Mouse (Mus musculus) common myeloid progenitor, adult 5-6 weeks (primary cell): ENCODE data around the gene Yap1. TPM values are rescaled to one million over a fixed set of nuclear protein-coding genes. Genes with fewer than 3 reads are reported as not detected.

Source experiments
- ATAC-seq: replicated peaks from 2 replicates; pipeline ENCODE4 v1.8.0; 2016; ENCODE audit warnings: low read depth, mild to moderate bottlenecking, moderate TSS enrichment, inconsistent platforms; ENCODE audit not compliant: poor library complexity, severe bottlenecking
- total RNA-seq: library from RNA; stranded (forward); fragments of 200-1000, 187-1606 nt; gene quantifications from 2 replicates; pipeline ENCODE4 v1.2.3, GENCODE M21; 2017

Gene Yap1
- 0.14 TPM in 1 of 2 replicates, not detected in the other for total RNA-seq

DNA sequence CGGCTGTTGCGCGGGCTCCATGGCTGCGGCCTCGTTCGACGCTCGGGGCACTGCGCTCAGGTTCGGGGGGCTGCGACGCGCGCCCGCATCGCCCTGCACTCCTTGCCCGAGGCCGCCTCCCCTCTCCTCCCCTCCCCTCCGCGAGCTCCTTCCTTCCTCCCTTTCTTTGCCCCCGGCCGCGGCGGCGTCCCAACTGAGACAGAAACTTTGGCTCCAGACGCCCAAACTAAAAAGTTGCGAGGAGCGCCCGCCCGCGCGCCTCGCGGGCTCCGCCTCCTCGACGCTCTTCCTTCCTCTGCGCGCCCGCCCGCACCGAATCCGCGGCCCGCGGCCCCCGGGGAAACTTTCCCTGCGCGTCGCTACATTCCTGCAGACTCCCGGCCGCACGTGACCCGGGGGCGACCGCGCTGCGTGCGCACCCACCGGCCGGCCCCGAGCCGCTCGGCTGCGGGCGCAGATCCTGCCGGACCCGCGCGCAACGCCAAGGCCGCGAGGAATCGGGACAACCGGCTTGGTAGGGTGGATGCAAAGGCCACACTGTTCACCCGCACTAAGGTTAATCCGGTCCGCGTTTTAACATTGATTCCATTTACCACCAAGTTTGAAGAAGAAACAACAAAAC is at the start of gene Yap1:
Gene Yap1 (minus strand): TSS at position 227 of the 622 bp plus-strand sequence.
- ATAC-seq = peak; percentile 64

- no peak; the same call in 1 of the 2 replicates for ATAC-seq
Observed at GRCm38 (mm10) chr9:8043044-8043387, 38.6 kb upstream of the Yap1 start.

- ATAC-seq = peak; percentile 99
Observed at GRCm38 (mm10) chr9:8042338-8043043, 38.1 kb upstream of the Yap1 start, which contains the start of gene Cfap300. Cfap300 (minus strand) TSS chr9:8042823.

GRCm38 (mm10) chr9:8035546-8035945 is 31.1 kb upstream of the Yap1 start:
- ATAC-seq = 0 out of 2 replicates have a peak, but pooled peaks have one; percentile 11

GRCm38 (mm10) chr9:8035091-8035490 is 30.7 kb upstream of the Yap1 start:
- ATAC-seq = no peak

- no peak for ATAC-seq
Observed at GRCm38 (mm10) chr9:8034143-8034542, 29.7 kb upstream of the Yap1 start.

- ATAC-seq = no peak
Observed at GRCm38 (mm10) chr9:8032847-8033246, 28.5 kb upstream of the Yap1 start.

GRCm38 (mm10) chr9:8018609-8019008 is 14.2 kb upstream of the Yap1 start:
- no peak for ATAC-seq

GRCm38 (mm10) chr9:8017253-8017913 is 13.0 kb upstream of the Yap1 start:
- peak; percentile 97 for ATAC-seq

- ATAC-seq = 0 out of 2 replicates have a peak, but pooled peaks have one; percentile 15
Observed at GRCm38 (mm10) chr9:8003301-8004271, 810 bp downstream of the Yap1 start.

GRCm38 (mm10) chr9:8002806-8003205 is 1.6 kb downstream of the Yap1 start:
- no peak for ATAC-seq

DNA sequence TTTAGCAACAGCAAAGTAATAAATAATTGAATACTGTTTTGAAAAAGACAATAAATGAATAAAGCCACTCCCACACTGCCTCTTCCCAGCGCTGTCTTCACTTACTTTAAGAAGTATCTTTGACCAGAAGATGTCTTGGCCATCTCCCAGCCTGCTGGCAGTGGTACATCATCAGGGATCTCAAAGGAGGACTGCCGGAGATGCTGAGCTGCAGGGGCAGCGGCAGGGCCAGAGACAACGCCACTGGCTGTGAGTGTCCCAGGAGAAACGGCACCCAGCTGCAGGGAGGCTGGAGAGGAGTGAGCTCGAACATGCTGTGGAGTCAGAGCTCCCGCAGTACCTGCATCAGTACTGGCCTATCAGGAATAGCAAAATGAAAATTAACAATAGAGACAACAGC is 3.0 kb downstream of the Yap1 start:
- no peak for ATAC-seq

DNA sequence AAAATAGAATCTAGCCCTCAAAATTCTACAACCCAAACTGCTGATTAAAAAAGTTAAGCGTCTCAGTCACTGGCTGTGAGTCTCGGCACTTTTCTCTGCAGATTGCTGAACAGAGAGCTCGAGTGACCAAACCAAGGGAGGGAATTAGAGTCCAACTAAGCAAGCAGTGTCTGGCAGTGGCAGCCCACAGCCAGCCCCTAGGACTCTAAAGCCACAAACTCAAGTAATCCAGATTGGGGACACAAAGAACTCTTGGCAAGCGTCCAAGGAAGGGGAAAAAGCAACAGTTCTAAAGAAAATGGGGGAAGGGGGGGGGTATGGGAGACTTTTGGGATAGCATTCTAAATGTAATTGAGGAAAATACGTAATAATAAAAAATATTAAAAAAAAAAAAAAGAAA is 10.1 kb downstream of the Yap1 start:
- no peak for ATAC-seq

- ATAC-seq = no peak
Observed at GRCm38 (mm10) chr9:7992651-7993050, 11.7 kb downstream of the Yap1 start.

- ATAC-seq = no peak
Observed at GRCm38 (mm10) chr9:7990897-7991296, 13.5 kb downstream of the Yap1 start.

DNA sequence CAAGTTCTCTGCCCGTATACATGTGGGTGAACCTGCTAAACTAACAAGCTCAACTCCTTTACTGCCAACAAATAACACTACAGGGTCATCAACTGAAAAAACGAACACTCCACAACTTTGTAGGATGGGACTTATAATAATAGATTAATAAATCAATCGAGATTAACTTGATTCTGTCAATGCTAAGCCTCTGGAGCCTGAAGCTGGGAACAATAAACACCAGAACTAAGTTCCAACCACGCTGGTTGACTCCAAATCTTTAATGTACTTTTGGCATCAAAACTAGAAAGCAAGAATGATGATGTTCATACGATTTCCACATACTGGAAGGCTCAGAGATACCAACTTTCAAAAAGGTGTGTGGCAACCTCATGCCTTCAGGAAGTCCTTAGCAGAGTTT is 17.3 kb downstream of the Yap1 start:
- ATAC-seq = no peak

DNA sequence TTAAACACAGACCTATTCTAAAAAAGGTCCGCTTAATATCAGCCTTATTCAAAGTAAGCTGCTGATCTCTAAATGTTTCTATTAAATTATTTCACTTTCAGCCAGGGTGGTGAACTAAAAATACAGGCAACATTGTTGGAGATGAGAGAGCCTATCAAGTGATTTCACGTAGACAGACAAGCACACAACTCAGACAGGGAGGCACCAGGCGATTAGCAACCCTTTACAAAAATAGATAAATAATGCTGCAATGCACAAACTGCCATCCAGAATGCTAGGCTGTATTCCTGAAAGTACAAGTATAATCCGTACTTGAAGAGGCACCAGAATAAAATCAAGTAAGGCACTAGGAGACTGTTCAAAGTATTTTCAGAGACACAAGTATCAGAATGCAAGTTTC is 20.1 kb downstream of the Yap1 start:
- no peak for ATAC-seq

GRCm38 (mm10) chr9:7983665-7984064 is 20.7 kb downstream of the Yap1 start:
- no peak for ATAC-seq

DNA sequence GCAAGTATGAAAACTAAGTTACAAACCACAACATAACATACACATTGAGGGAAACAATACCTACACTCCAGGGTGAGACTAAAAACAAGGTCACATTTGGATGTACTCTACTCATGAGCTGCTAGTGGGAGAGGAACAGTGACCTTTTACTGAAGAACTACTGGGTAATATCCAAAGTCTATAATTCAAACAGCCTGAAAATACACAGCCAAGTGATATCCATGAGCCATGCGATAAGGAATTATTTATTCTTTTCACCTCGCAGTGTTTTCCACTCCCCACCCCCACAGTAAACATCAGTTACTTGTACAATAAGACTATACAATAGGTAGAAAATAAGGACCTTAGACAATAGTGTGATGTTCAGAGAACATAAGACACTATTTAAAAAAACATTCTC is 24.2 kb downstream of the Yap1 start:
- ATAC-seq = no peak
